In the genomic region with DNA sequence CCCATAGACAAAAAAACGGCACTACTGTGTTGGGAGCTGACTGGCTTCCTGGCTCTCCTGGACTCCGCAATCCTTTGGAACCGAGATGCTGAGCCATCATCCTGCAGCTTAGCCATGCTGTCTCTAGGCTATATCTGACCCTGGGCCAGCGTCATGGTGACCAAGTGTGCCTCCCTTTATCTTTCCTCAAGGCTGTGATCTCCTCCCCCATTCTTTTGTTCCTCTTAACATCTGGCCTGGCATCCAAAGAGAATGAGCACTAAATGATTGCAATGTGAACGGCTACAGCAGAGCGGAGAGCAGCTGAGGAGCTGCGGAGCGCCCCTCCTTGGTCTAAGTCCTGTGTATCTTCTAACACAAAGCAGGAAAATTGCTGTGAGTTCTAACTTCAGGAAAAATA, we compare ENCODE assay signal across 26 mouse cellular contexts.
A peak's percentile ranks its signal among the peaks of the same experiment; 100 is the strongest.
DNase-seq lines count a peak whose midpoint lies in the region; ATAC-seq lines count a peak whose summit lies in the region.
"Had no signal": no experiment of that assay in that cellular context is flagged by ENCODE, and none has a peak within 500 bp of the region (broad histone marks: within the 10 kb centered on the region; RNA-seq: fewer than 3 reads in every experiment).

No protein-coding gene starts in this region.

- H3K4me1 ChIP-seq in hindbrain, embryonic 10.5 days (replicated peaks) = peaks cover 21% of the 10 kb centered on the region
- 0 out of 2 replicates have a peak, but pooled peaks cover 5% of the 10 kb centered on the region for H3K4me1 ChIP-seq in hindbrain, embryonic 14.5 days (replicated peaks; ENCODE audit: control insufficient read depth, insufficient read depth, low read length)
- peaks cover 20% of the 10 kb centered on the region for H3K4me1 ChIP-seq in embryonic facial prominence, embryonic 10.5 days
- H3K4me1 ChIP-seq: embryonic facial prominence, embryonic 12.5 days; heart, embryonic 13.5 days had no signal

- H3K9me3 ChIP-seq in hindbrain, embryonic 10.5 days = 0 out of 2 replicates have a peak, but pooled peaks cover 4% of the 10 kb centered on the region
- H3K9me3 ChIP-seq in hindbrain, embryonic 14.5 days (ENCODE audit: control insufficient read depth, low read length) = no peaks in the 10 kb centered on the region
- 0 out of 2 replicates have a peak, but pooled peaks cover 2% of the 10 kb centered on the region for H3K9me3 ChIP-seq in embryonic facial prominence, embryonic 10.5 days
- H3K9me3 ChIP-seq: embryonic facial prominence, embryonic 12.5 days; forebrain, embryonic 15.5 days; G1E; heart, embryonic 13.5 days; kidney, embryonic 15.5 days; neural tube, embryonic 12.5 days had no signal

- no peak overlapping the region for H3K9ac ChIP-seq in hindbrain, embryonic 14.5 days
- H3K9ac ChIP-seq: embryonic facial prominence, embryonic 12.5 days; forebrain, embryonic 15.5 days; heart, embryonic 13.5 days; kidney, embryonic 15.5 days; liver, postnatal 0 days; neural tube, embryonic 12.5 days had no signal

- no peaks in the 10 kb centered on the region for H3K36me3 ChIP-seq in hindbrain, embryonic 10.5 days
- H3K36me3 ChIP-seq in hindbrain, embryonic 14.5 days (replicated peaks; ENCODE audit: control insufficient read depth, insufficient read depth) = no peaks in the 10 kb centered on the region
- no peaks in the 10 kb centered on the region for H3K36me3 ChIP-seq in embryonic facial prominence, embryonic 10.5 days (replicated peaks)
- H3K36me3 ChIP-seq: embryonic facial prominence, embryonic 12.5 days; forebrain, embryonic 15.5 days; G1E; heart, embryonic 13.5 days; kidney, embryonic 15.5 days; neural tube, embryonic 12.5 days had no signal

- ATAC-seq in hindbrain, embryonic 14.5 days (ENCODE audit: low FRiP score) = no peak
- ATAC-seq: forebrain, embryonic 15.5 days; liver, postnatal 0 days; lung, postnatal 0 days; Patski had no signal

- no peak overlapping the region for H3K4me2 ChIP-seq in hindbrain, embryonic 14.5 days (replicated peaks)
- H3K4me2 ChIP-seq: embryonic facial prominence, embryonic 12.5 days; forebrain, embryonic 15.5 days; heart, embryonic 13.5 days; kidney, embryonic 15.5 days; neural tube, embryonic 12.5 days had no signal

- no peaks in the 10 kb centered on the region for H3K27me3 ChIP-seq in hindbrain, embryonic 10.5 days (ENCODE audit: insufficient read depth, poor library complexity, severe bottlenecking)
- no peaks in the 10 kb centered on the region for H3K27me3 ChIP-seq in hindbrain, embryonic 14.5 days (ENCODE audit: control insufficient read depth, insufficient read depth, low read length)
- no peaks in the 10 kb centered on the region for H3K27me3 ChIP-seq in embryonic facial prominence, embryonic 10.5 days (replicated peaks; ENCODE audit: low read depth, poor library complexity, severe bottlenecking)
- H3K27me3 ChIP-seq: embryonic facial prominence, embryonic 12.5 days; forebrain, embryonic 15.5 days; neural tube, embryonic 12.5 days had no signal

- whole genome bisulfite sequencing in hindbrain, embryonic 10.5 days = 32% methylated on average over 8 of the region's 8 CpGs
- 17% methylated on average over 8 of the region's 8 CpGs for WGBS in hindbrain, embryonic 14.5 days
- 52% methylated on average over 8 of the region's 8 CpGs for WGBS in embryonic facial prominence, embryonic 10.5 days

- H3K27ac ChIP-seq in hindbrain, embryonic 10.5 days = peak overlapping the region; percentile 69
- H3K27ac ChIP-seq in hindbrain, embryonic 14.5 days = no peak overlapping the region
- H3K27ac ChIP-seq in embryonic facial prominence, embryonic 10.5 days (replicated peaks) = peak overlapping the region; percentile 40; the same call in 1 of the 2 replicates
- H3K27ac ChIP-seq: embryonic facial prominence, embryonic 12.5 days; forebrain, embryonic 15.5 days; heart, embryonic 13.5 days; kidney, embryonic 15.5 days; neural tube, embryonic 12.5 days had no signal

- peak; percentile 44 for DNase-seq in hindbrain, embryonic 10.5 days (ENCODE audit: low spot score)
- no peak for DNase-seq in hindbrain, embryonic 14.5 days (ENCODE audit: low spot score)
- peak; percentile 33 for DNase-seq in ovary, adult 18-20 months (ENCODE audit: low spot score)
- DNase-seq in ovary, postnatal 14 days (ENCODE audit: low spot score) = no peak
- DNase-seq in embryonic facial prominence, embryonic 10.5 days (ENCODE audit: low spot score) = no peak
- no peak for DNase-seq in lung, postnatal 10 days
- no peak for DNase-seq in cerebellum, postnatal 14 days
- DNase-seq: adrenal gland, adult 2 months; B cell, adult 2 months; cerebellum, adult 2 months; cerebellum, postnatal 36 days; gastrocnemius, postnatal 25 days; heart, adult 18-20 months; heart, postnatal 36 days; layer of hippocampus, postnatal 36 days; liver, postnatal 0 days; thymus, adult 18-20 months; thymus, postnatal 36 days had no signal

- no peak overlapping the region for H3K4me3 ChIP-seq in hindbrain, embryonic 10.5 days
- H3K4me3 ChIP-seq in hindbrain, embryonic 14.5 days (replicated peaks; ENCODE audit: low read length) = no peak overlapping the region
- H3K4me3 ChIP-seq in embryonic facial prominence, embryonic 10.5 days = no peak overlapping the region
- H3K4me3 ChIP-seq: embryonic facial prominence, embryonic 12.5 days; forebrain, embryonic 15.5 days; heart, embryonic 13.5 days; kidney, embryonic 15.5 days; neural tube, embryonic 12.5 days had no signal

Comparison
In these comparisons a context has a peak if more than half of its experiments do, and no peak if none do; other contexts are left out.
1. DNase-seq: peak in hindbrain, embryonic 10.5 days (single experiment) and ovary, adult 18-20 months (single experiment); none in hindbrain, embryonic 14.5 days (single experiment), ovary, postnatal 14 days (single experiment), embryonic facial prominence, embryonic 10.5 days (single experiment), lung, postnatal 10 days (single experiment) and cerebellum, postnatal 14 days (0 of 2).